Mouse (Mus musculus) MEL (cell line): Measurements from ENCODE around the gene Epb41.

Experiments used
- BHLHE40 ChIP-seq: IDR thresholded peaks from 2 replicates; pipeline ENCODE4 v1.6.1; 2012; ENCODE audit warnings: low read depth, mild to moderate bottlenecking, inconsistent platforms, low read length, improper control_type of control experiment, borderline replicate concordance
- CHD2 ChIP-seq: IDR thresholded peaks from 2 replicates; pipeline ENCODE4 v1.6.1; 2011; ENCODE audit warnings: low read length, improper control_type of control experiment
- CTCF ChIP-seq, 3 experiments: IDR thresholded peaks in 2 of 3; conservative IDR thresholded peaks in 1 of 3; 2 replicates each; pipeline ENCODE4 v1.5.1; 2011 to 2012; ENCODE audit warnings: low read length in 3 of 3, low read depth in 2 of 3, mild to moderate bottlenecking in 2 of 3, improper control_type of control experiment in 1 of 3, inconsistent platforms in 1 of 3, mixed read lengths in 1 of 3, moderate library complexity in 1 of 3; ENCODE audit not compliant: control insufficient read depth in 1 of 3, insufficient read depth in 1 of 3, poor library complexity in 1 of 3, severe bottlenecking in 1 of 3
- ELF1 ChIP-seq: IDR thresholded peaks from 2 replicates; pipeline ENCODE4 v1.6.1; 2014; ENCODE audit warnings: low read depth, mild to moderate bottlenecking, inconsistent platforms, low read length, improper control_type of control experiment, moderate library complexity
- EP300 ChIP-seq, 2 experiments: IDR thresholded peaks; 2 replicates each; pipeline ENCODE4 v1.6.1; 2011; ENCODE audit warnings: improper control_type of control experiment in 2 of 2, low read length in 2 of 2, low read depth in 1 of 2, mild to moderate bottlenecking in 1 of 2
- GATA1 ChIP-seq: IDR thresholded peaks from 2 replicates; pipeline ENCODE4 v1.6.1; 2011; ENCODE audit warnings: low read depth, low read length, improper control_type of control experiment
- HCFC1 ChIP-seq: IDR thresholded peaks from 2 replicates; pipeline ENCODE4 v1.6.1; 2012; ENCODE audit warnings: low read depth, mild to moderate bottlenecking, inconsistent platforms, low read length, improper control_type of control experiment, moderate library complexity
- MAX ChIP-seq: IDR thresholded peaks from 2 replicates; pipeline ENCODE4 v1.6.1; 2011; ENCODE audit warnings: low read length, improper control_type of control experiment
- NELFE ChIP-seq: IDR thresholded peaks from 2 replicates; pipeline ENCODE4 v1.6.1; 2011; ENCODE audit warnings: low read depth, low read length, improper control_type of control experiment
- POLR2A ChIP-seq, 2 experiments: IDR thresholded peaks; 2 replicates each; pipeline ENCODE4 v1.6.1; 2011 to 2012; ENCODE audit warnings: low read length in 2 of 2, mild to moderate bottlenecking in 2 of 2, control low read depth in 1 of 2, improper control_type of control experiment in 1 of 2, low read depth in 1 of 2, moderate library complexity in 1 of 2; ENCODE audit not compliant: control insufficient read depth in 1 of 2, insufficient read depth in 1 of 2, poor library complexity in 1 of 2
- USF1 ChIP-seq: IDR thresholded peaks from 2 replicates; pipeline ENCODE4 v1.6.1; 2014; ENCODE audit warnings: low read depth, mild to moderate bottlenecking, inconsistent platforms, low read length, improper control_type of control experiment, moderate library complexity
- ZC3H11A ChIP-seq: IDR thresholded peaks from 2 replicates; pipeline ENCODE4 v1.6.1; 2012; ENCODE audit warnings: low read depth, mild to moderate bottlenecking, inconsistent platforms, low read length, improper control_type of control experiment

GRCm38 (mm10) chr4:132007123-132007522 lies 68.0 kb downstream of the Epb41 start:
- TF ChIP-seq USF1 = no peak
- no peak for TF ChIP-seq ELF1
- no peak for TF ChIP-seq GATA1
- no peak for TF ChIP-seq CTCF (IDR thresholded peaks at IDR 0.05 in 2 of 3, conservative IDR thresholded peaks at IDR 0.05 in 1 of 3; ENCODE audit: control insufficient read depth in 1 of 3, insufficient read depth in 1 of 3, low read depth in 2 of 3, low read length in 3 of 3, poor library complexity in 1 of 3, severe bottlenecking in 1 of 3)
- TF ChIP-seq EP300 (IDR thresholded peaks at IDR 0.05; ENCODE audit: low read depth in 1 of 2, low read length in 2 of 2) = no peak
- no peak for TF ChIP-seq POLR2A (IDR thresholded peaks at IDR 0.05; ENCODE audit: control insufficient read depth in 1 of 2, insufficient read depth in 1 of 2, low read depth in 1 of 2, low read length in 2 of 2, poor library complexity in 1 of 2)
- TF ChIP-seq CHD2 = no peak
- no peak for TF ChIP-seq HCFC1
- TF ChIP-seq MAX = no peak
- no peak for TF ChIP-seq NELFE
- no peak for TF ChIP-seq BHLHE40
- TF ChIP-seq ZC3H11A = no peak
